Mouse (Mus musculus) brain, embryonic 14.5 days (tissue): Measurements from ENCODE around the gene Pum1. TPM values are rescaled to one million over a fixed set of nuclear protein-coding genes. Genes with fewer than 3 reads are reported as not detected.
"Not testable (repeated sequence)": the region's sequence is repeated elsewhere in the genome, so short reads cannot be mapped to it uniquely, and the experiment has no call there.

Experiments
- DNase-seq: peaks from one replicate; pipeline ENCODE4 v3.0.0-alpha.2; 2011; ENCODE audit warnings: low read depth
- CTCF ChIP-seq: fragments of 200-500 bp; IDR thresholded peaks from 2 replicates; pipeline ENCODE4 v1.5.1; 2012; ENCODE audit warnings: inconsistent platforms, mild to moderate bottlenecking, moderate library complexity, borderline replicate concordance; ENCODE audit not compliant: insufficient read depth, insufficient read length; ENCODE audit errors: extremely low read depth
- POLR2A ChIP-seq: fragments of 200-500 bp; IDR thresholded peaks from 2 replicates; pipeline ENCODE4 v1.6.1; 2012; ENCODE audit warnings: mild to moderate bottlenecking, inconsistent platforms, borderline replicate concordance; ENCODE audit not compliant: poor library complexity, insufficient read depth, insufficient read length, severe bottlenecking; ENCODE audit errors: extremely low read depth
- polyA plus RNA-seq: library from polyadenylated mRNA; depleted of rRNA; stranded (reverse); fragments of >200 nt; gene quantifications from 2 replicates; pipeline ENCODE4 v1.2.3, GENCODE M21; 2012

Gene Pum1
- polyA plus RNA-seq, 1 experiment: 106 TPM

- DNase-seq: no peak
- no peak for TF ChIP-seq CTCF
- no peak for TF ChIP-seq POLR2A
Observed at GRCm38 (mm10) chr4:130671079-130671845, 8.1 kb downstream of the Pum1 start.

DNA sequence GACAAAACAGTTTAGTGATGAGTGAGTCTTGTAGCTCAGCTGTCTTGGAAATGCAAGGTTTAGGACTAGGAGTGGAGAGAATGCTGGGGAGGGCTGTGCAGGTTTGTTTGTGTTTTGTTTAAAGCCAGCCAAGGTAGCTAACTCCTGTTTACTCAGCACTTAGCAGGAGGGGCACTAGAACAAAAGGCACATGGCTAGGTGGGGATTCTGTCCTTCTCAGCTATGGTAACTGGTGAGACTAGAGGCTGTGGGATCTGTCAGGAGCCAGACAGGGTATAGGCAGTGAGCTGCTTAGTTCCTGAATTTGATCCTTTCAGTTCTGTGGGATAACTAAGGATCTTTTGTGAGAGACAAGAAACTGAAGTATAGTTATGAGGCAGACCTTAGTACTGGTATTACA is 9.0 kb downstream of the Pum1 start:
- TF ChIP-seq POLR2A (no peak), CTCF (no peak)
- DNase-seq: no peak

DNA sequence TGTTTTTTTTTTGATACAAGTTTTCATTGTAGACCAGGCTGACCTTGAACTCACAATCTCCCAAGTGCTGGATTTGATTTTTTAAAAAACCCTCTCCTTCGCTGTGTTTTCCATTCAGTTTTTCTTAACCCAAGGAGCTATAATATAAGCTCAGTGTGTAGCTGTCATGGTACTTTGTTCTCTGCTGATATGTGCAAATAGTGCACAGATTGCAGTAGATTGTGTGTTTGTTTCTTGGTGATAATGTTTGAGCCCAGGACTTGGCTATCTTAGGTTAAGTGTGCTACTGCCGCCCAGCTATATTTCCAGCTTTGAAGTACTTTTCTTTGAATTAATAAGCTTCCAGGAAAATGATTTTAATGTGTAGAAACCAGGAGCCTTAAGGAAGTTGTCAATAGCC is 13.6 kb downstream of the Pum1 start:
- DNase-seq: no peak
- no peak for TF ChIP-seq POLR2A

DNA sequence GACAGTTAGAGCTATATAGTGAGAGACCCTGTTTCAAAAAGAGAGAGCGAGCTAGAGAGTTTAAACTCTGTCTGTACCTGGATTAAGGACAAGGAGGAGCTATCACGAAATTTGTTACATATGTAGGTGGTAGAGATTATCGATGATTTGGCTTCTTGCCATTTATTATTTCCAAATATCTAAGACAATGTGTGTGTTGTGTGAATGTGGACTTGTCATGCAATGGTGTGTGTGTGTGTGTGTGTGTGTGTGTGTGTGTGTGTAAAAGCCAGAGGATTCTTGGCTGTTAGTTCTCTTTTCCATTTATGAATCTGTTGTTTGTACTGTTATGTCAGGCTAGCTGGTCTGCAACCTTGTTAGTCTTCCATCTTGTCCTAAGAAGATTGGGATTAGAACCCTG is 15.0 kb downstream of the Pum1 start:
- DNase-seq: no peak
- TF ChIP-seq CTCF: no peak
- no peak for TF ChIP-seq POLR2A

GRCm38 (mm10) chr4:130680676-130681075 is 17.6 kb downstream of the Pum1 start:
- no peak for DNase-seq
- TF ChIP-seq POLR2A: no peak
- no peak for TF ChIP-seq CTCF

DNA sequence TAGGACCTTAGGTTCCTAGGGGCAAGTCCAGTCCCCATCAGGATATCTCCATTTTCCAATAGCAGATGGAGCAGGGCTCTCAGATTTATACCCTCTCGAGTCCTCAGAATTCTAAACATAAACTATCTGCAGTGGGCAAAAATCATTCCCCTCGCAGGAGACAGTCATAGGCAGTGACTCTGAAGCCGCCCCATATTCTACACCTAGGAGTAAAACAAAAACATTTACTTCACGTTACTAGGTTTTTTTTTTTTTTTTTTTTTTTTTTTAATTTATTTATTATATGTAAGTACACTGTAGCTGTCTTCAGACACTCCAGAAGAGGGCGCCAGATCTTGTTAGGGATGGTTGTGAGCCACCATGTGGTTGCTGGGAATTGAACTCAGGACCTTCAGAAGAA is 19.9 kb downstream of the Pum1 start:
- not testable (repeated sequence) for DNase-seq

DNA sequence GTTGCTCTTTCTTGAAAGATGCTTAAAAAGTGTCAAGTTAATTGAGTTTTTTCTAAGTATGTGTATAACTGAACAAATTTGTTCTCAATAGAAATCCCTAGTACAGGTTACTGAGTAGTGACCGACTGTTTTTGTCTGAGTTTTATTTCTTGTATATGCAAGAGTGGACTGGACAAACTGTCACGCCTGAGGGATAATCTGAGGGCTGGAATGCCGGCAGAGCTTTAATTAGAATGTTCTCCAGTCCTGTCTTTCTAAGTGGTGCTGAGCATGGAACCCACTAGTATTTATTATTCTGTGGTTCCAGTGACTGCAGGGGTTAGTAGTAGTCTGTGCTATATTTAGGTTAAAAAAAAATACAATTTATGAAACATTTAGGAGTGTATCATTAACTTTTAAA is 30.8 kb downstream of the Pum1 start:
- no peak for DNase-seq
- TF ChIP-seq POLR2A (no peak), CTCF (no peak)

DNA sequence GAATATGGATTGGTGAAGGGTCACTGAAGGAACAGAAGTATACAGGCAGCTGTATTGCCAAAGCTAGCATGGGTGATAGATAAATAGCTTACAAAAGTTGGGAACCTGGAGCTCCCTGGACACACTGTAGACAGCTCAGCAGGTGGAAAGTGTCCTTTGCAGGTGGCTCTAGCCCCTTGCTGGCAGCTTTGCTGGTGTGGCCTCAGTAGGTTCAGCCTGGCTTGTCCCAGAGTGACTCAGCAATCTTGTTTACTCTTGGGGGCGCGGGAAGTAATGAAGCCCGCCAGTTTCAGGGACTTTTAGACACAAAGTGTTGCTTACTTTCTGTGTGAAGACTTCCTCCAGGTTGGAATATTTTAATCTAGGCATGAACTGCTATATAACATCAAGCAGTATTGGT is 31.9 kb downstream of the Pum1 start:
- no peak for DNase-seq
- TF ChIP-seq POLR2A (no peak), CTCF (no peak)

- TF ChIP-seq POLR2A: no peak
- no peak for DNase-seq
Observed at GRCm38 (mm10) chr4:130701061-130701460, 37.9 kb downstream of the Pum1 start.

DNA sequence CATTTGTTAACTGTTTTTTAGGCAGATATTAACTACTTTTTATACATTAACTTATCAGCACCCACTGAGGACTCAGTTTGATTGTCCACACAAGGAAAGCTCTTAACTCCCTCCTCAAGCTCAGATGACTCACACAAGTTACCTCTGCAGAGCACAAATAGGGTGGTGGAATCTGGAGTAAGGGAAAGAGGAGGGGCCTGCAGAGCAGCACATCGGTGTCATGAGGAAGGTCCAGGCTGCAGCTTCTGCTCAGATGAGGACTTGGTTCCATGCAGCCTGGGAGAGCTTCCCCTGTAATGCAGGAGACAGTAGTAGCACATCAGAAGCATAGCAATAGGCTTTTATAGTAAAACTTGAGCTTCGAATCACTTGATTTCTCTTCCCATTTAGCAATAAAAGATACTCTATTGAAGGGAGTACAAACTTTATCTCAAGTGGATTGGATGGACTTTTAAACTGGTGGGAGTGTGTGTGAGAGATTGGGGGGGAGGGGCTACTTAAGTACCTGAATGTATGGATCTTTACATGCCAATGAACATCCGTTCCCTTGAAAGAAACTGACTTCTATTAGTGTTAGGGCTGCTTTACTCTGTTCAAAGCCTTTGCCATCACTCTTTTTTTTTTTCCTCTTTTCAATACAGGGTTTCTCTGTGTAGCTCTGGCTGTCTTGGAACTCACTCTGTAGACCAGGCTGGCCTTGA is 39.9 kb downstream of the Pum1 start:
- no peak for DNase-seq
- TF ChIP-seq CTCF (no peak), POLR2A (no peak)

DNA sequence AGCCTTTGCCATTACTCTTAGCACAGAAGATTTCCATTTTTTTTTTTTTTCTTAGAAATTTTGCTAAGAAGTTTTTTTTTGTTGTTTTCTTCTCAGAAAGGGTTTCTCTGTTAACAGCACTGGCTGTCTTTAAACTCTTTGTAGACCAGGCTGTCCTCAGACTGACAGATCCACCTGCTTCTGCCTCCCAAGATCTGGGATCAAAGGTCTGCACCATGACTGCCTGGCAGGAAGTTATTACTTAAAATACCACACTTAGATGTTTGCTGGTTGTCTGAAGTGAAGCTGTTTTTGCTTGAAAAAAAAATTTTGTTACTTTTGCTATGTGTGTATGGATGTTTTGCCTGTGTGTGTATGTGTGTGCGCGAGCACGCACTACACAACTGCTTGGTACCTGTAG is 40.5 kb downstream of the Pum1 start:
- no peak for TF ChIP-seq POLR2A
- TF ChIP-seq CTCF: no peak
- DNase-seq: no peak

- DNase-seq: no peak
- TF ChIP-seq POLR2A: no peak
- TF ChIP-seq CTCF: no peak
Observed at GRCm38 (mm10) chr4:130704615-130705014, 41.5 kb downstream of the Pum1 start.
